Mouse (Mus musculus) G1E (cell line): ENCODE results near the gene Fam20b. TPM values are rescaled to one million over a fixed set of nuclear protein-coding genes. Genes with fewer than 3 reads are reported as not detected.

Experiments
- ATAC-seq: 2 replicates; pipeline ENCODE4 v1.8.0; 2016; ENCODE audit warnings: mild to moderate bottlenecking; ENCODE audit not compliant: insufficient number of reproducible peaks, poor library complexity, low FRiP score, severe bottlenecking; ENCODE audit errors: extremely low read depth
- DNase-seq: peaks from one replicate; pipeline ENCODE4 v3.0.0; 2012; ENCODE audit warnings: low spot score
- H3K27me3 ChIP-seq: 2 replicates; pipeline ENCODE4 v1.6.1; 2012; ENCODE audit warnings: mild to moderate bottlenecking, low read length, inconsistent platforms; ENCODE audit not compliant: insufficient read depth
- H3K36me3 ChIP-seq: replicated peaks from 2 replicates; pipeline ENCODE3; 2012; ENCODE audit warnings: mild to moderate bottlenecking, inconsistent platforms
- H3K4me1 ChIP-seq: 2 replicates; pipeline ENCODE4 v1.6.1; 2012; ENCODE audit warnings: low read depth, low read length, inconsistent platforms, mixed read lengths; ENCODE audit not compliant: insufficient read depth
- H3K4me3 ChIP-seq: 2 replicates; pipeline ENCODE4 v1.5.1; 2012; ENCODE audit warnings: low read depth, mild to moderate bottlenecking, inconsistent platforms, low read length, moderate library complexity, mixed read lengths
- H3K9me3 ChIP-seq: replicated peaks from 2 replicates; pipeline ENCODE4 v1.6.1; 2012; ENCODE audit warnings: inconsistent platforms
- CTCF ChIP-seq: IDR thresholded peaks from 2 replicates; pipeline ENCODE4 v1.5.1; 2012; ENCODE audit warnings: low read depth, low read length, inconsistent platforms, mixed read lengths
- GATA1 ChIP-seq: IDR thresholded peaks from 2 replicates; pipeline ENCODE4 v1.6.1; 2012; ENCODE audit warnings: borderline replicate concordance, low read length, inconsistent platforms, mixed read lengths
- GATA2 ChIP-seq: IDR thresholded peaks from 2 replicates; pipeline ENCODE4 v1.6.1; 2012; ENCODE audit warnings: low read depth, low read length, inconsistent platforms, borderline replicate concordance
- POLR2AphosphoS5 ChIP-seq: IDR thresholded peaks from 2 replicates; pipeline ENCODE4 v1.6.1; 2012; ENCODE audit warnings: low read depth, low read length, inconsistent platforms; ENCODE audit not compliant: insufficient replicate concordance
- TAL1 ChIP-seq: conservative IDR thresholded peaks from 2 replicates; pipeline ENCODE4 v1.6.1; 2012; ENCODE audit warnings: low read depth, low read length, inconsistent platforms, mixed read lengths
- polyA plus RNA-seq: library from polyadenylated mRNA; stranded (reverse); fragments of >175 nt; gene quantifications from 2 replicates; pipeline ENCODE4 v1.2.3, GENCODE M21; 2012
- total RNA-seq, 2 experiments: library from RNA; stranded (forward) in 1 of 2; stranded (reverse) in 1 of 2; fragments of 200-1000 nt in 1 of 2; fragments of >200 nt in 1 of 2; fragmentation: Nextera tagmentation in 1 of 2; gene quantifications; 2 replicates each; pipeline ENCODE4 v1.2.3; 2014 to 2017

Fam20b gene
- total and polyA plus RNA-seq, 3 experiments: 11.8 to 93.5 (median 43.3) TPM

DNA sequence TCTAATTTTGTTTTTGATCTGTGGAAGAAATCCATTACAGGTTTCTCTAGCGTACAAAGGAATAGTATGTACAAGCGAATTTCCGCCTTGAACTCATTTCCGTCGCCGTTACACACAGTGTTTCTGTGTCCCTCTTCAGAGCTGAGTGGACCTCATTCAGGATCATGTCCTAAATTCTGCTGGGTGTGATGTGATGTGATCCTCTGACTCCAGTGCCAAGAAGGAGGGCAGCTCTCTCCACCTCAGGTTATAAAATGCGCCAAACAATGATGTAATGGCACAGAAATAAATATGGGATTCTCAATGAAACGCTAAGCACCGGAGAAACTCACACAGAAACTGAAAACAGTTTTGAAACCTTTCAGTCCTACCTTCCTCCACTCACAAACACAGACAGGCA lies 14.7 kb upstream of the Fam20b start:
- no peak for ATAC-seq

DNA sequence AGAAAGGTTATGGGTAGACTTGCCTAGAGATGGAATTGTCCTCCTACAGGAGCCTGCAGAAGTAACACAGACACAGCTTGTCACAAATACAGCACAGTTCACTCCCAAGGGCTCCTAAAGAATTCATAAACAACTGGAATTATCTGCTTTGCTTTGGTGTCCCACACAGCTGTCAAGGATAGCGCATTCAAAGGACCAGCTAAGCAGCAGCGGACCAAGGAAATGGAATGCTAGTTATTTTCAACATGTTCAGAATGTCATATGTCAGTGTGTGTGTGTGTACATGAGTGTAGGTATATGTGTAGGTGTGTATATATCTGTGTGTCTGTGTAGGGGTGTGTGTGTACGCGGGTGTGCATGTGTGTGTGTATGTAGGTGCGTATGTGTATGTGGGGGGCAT lies 14.1 kb upstream of the Fam20b start:
- Histone ChIP-seq H3K4me1 (peaks cover 29% of the 10 kb centered on the region), H3K9me3 (no peaks in the 10 kb centered on the region), H3K4me3 (no peak overlapping the region), H3K27me3 (peaks cover 5% of the 10 kb centered on the region; the same call in 1 of the 2 replicates), H3K36me3 (no peaks in the 10 kb centered on the region)
- DNase-seq (no peak), ATAC-seq (no peak)
- no peak for TF ChIP-seq CTCF
- TF ChIP-seq GATA1: no peak
- no peak for TF ChIP-seq GATA2
- no peak for TF ChIP-seq TAL1
- TF ChIP-seq POLR2AphosphoS5: no peak

More for the DNA sequence above, 14.7 kb upstream of the Fam20b start:
- no peak overlapping the region for H3K4me3 ChIP-seq
- TF ChIP-seq CTCF: no peak
- TF ChIP-seq GATA1: no peak
- no peak for TF ChIP-seq GATA2
- no peak for TF ChIP-seq TAL1
- no peak for TF ChIP-seq POLR2AphosphoS5
- H3K9me3 ChIP-seq: no peaks in the 10 kb centered on the region
- H3K4me1 ChIP-seq: peaks cover 29% of the 10 kb centered on the region
- no peak for DNase-seq
- H3K36me3 ChIP-seq: no peaks in the 10 kb centered on the region
- H3K27me3 ChIP-seq: peaks cover 5% of the 10 kb centered on the region

DNA sequence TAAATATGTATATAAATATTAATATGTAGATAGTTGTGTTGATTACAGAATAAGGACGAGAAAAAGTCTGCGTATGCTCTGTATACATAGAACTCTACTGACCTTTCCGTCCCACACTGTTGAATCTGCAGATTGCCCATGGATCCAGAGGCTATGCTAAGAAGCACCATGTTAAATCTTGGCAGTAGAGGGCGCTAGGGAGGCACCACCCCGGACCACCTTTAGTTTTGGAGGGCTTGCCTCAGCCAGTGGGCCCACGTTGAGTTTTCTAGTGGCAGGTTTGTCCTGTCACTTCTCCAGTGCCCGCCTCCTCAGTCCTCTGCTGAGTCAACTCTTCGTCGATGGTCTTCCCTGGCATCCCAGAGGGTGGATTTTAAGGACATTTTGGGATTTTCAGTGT lies 11.9 kb upstream of the Fam20b start:
- no peak for TF ChIP-seq GATA2
- TF ChIP-seq CTCF: peak; percentile 28; the same call in 1 of the 2 replicates
- no peak for TF ChIP-seq TAL1
- peaks cover 21% of the 10 kb centered on the region for H3K4me1 ChIP-seq
- H3K9me3 ChIP-seq: no peaks in the 10 kb centered on the region
- DNase-seq (no peak), ATAC-seq (no peak)
- H3K4me3 ChIP-seq: no peak overlapping the region
- H3K27me3 ChIP-seq: peaks cover 10% of the 10 kb centered on the region; the same call in 1 of the 2 replicates
- H3K36me3 ChIP-seq: no peaks in the 10 kb centered on the region

DNA sequence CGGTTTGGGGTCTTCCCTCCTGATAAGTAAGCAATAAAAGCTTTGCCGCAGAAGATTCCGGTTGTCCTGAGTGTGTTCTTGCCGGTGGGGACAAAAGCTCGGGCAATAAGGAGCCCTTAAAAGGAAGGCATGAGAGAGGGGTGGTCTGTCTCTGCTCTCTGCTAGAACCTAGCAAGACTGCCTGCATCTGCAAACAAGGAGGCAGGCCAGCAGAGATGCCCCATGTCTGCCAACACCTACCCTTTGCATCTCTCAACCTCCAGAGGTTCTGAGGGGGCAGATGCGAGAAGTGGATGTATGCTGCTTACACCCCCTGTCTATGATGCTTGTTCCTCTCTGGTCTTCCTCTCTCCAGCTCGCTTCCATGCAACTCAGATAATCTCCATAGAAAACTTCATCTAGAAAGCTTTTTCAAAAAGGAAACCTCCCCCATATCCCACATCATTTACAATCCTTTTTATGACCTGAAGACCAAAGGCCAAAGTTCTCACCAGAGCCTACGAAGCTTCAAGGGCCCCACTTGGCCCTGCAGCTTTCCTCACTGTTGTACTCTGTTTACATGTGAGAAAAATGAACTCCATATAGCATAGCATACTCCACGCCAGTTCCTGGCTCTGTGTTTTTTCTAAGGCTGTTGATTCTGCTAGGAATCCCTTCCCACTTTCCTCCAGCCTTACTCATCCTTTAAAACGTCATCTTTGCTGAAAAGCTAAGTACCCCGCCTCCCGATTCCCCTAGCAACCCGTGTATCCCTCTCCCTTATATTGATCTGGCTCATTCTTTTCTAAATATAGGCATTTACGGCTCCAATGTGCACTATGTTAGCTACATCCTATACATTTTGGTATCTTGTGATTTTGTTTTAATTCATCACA lies 8.6 kb upstream of the Fam20b start:
- no peak overlapping the region for H3K4me3 ChIP-seq
- H3K27me3 ChIP-seq: peaks cover 19% of the 10 kb centered on the region
- H3K36me3 ChIP-seq: no peaks in the 10 kb centered on the region
- DNase-seq: no peak
- H3K4me1 ChIP-seq: 0 out of 2 replicates have a peak, but pooled peaks cover 8% of the 10 kb centered on the region
- no peaks in the 10 kb centered on the region for H3K9me3 ChIP-seq
- ATAC-seq: no peak
- TF ChIP-seq POLR2AphosphoS5 (no peak), GATA1 (no peak), TAL1 (no peak), GATA2 (no peak)

DNA sequence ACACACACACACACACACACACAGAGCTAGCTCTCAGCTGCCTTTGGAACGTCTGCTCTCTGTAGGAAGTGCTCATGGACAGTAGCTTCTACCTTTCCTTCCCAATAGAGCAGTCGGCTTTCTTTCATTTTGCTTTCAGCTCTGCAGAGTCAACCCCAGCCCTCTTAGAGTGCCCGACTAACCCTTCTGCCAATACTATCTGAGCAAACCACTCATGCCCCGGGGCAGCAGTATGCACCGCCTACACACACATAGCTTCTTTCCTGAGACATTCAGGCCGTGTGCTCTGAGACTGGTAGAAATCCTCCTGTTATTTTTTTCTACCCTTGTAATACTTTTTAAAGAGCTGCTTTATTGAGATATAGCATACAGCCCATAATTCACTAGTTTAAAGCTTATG lies 3.2 kb upstream of the Fam20b start:
- H3K36me3 ChIP-seq: peaks cover 1% of the 10 kb centered on the region
- peaks cover 14% of the 10 kb centered on the region for H3K27me3 ChIP-seq
- no peak overlapping the region for H3K4me3 ChIP-seq
- DNase-seq (no peak), ATAC-seq (0 out of 2 replicates have a peak, but pooled peaks have one; percentile 24)
- no peaks in the 10 kb centered on the region for H3K9me3 ChIP-seq
- peaks cover 40% of the 10 kb centered on the region for H3K4me1 ChIP-seq
- TF ChIP-seq TAL1: no peak
- no peak for TF ChIP-seq GATA2

DNA sequence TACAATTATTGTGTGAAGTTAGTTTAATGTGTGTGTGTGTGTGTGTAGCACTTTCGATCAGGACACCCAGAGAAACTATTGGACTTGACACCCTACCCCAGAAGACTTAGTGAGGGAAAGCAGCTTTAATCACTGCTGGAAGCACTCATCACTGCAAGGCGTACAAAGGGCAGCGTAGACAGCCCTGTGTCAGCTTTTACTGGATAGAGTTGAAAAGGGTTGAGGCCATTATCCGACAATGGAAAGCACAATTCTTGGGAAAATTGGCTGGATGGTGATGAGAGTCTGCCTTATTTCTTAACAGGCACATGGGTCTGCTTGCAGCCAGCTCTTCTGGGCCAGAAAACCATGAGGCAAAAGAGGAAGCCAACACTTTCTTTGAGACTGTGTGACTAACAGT lies 1.2 kb upstream of the Fam20b start:
- ATAC-seq: no peak
- TF ChIP-seq POLR2AphosphoS5 (no peak), GATA1 (no peak), CTCF (no peak), TAL1 (no peak), GATA2 (no peak)
- peaks cover 57% of the 10 kb centered on the region for H3K4me1 ChIP-seq

More for the DNA sequence above, 1.2 kb upstream of the Fam20b start:
- no peak overlapping the region for H3K4me3 ChIP-seq
- peaks cover 10% of the 10 kb centered on the region for H3K27me3 ChIP-seq
- H3K36me3 ChIP-seq: peaks cover 14% of the 10 kb centered on the region
- H3K9me3 ChIP-seq: no peaks in the 10 kb centered on the region
- DNase-seq: no peak
